Mouse (Mus musculus): Measurements from ENCODE around the gene Itgae. TPM values are rescaled to one million over a fixed set of nuclear protein-coding genes. Genes with fewer than 3 reads are reported as not detected.

The Itgae gene
- polyA plus RNA-seq, 1 experiment = 0.33 TPM

GRCm38 (mm10) chr11:73159957-73160810, 69.8 kb downstream of the Itgae start, which contains the start of gene P2rx5:
P2rx5 (plus strand) TSS chr11:73160421.
- Histone ChIP-seq H3K27me3 (ENCODE audit: control insufficient read depth, insufficient read depth, low read length) (no peaks in the 10 kb centered on the region; the same call in 1 of the 2 replicates), H3K27ac (ENCODE audit: insufficient read depth, low read length) (no peak within 1 kb of the TSS), H3K4me1 (ENCODE audit: control insufficient read depth, insufficient read depth, low read length) (no peaks in the 10 kb centered on the region), H3K4me3 (replicated peaks; ENCODE audit: insufficient read depth, low read depth, low read length) (peak within 1 kb of the TSS; percentile 50)
- TF ChIP-seq CTCF (IDR thresholded peaks at IDR 0.05; ENCODE audit: borderline replicate concordance, insufficient read depth, low read depth, low read length) (no peak), POLR2A (IDR thresholded peaks at IDR 0.05; ENCODE audit: borderline replicate concordance, insufficient read depth, low read length) (no peak)
- DNase-seq = peak; percentile 46 to 50
- WGBS = 5% methylated on average over 49 of the region's 49 CpGs

GRCm38 (mm10) chr11:73160811-73161200, 70.4 kb downstream of the Itgae start:
- TF ChIP-seq CTCF (IDR thresholded peaks at IDR 0.05; ENCODE audit: borderline replicate concordance, insufficient read depth, low read depth, low read length) (no peak), POLR2A (IDR thresholded peaks at IDR 0.05; ENCODE audit: borderline replicate concordance, insufficient read depth, low read length) (no peak)
- no peak overlapping the region for H3K27ac ChIP-seq (ENCODE audit: insufficient read depth, low read length)
- DNase-seq = no peak
- no peaks in the 10 kb centered on the region for H3K27me3 ChIP-seq (ENCODE audit: control insufficient read depth, insufficient read depth, low read length)
- peak overlapping the region; percentile 50 for H3K4me3 ChIP-seq (replicated peaks; ENCODE audit: insufficient read depth, low read depth, low read length)
- WGBS = 29% methylated on average over 6 of the region's 6 CpGs
- H3K4me1 ChIP-seq (ENCODE audit: control insufficient read depth, insufficient read depth, low read length) = no peaks in the 10 kb centered on the region

- DNase-seq = no peak
- Histone ChIP-seq H3K4me3 (replicated peaks; ENCODE audit: insufficient read depth, low read depth, low read length) (no peak overlapping the region), H3K27me3 (ENCODE audit: control insufficient read depth, insufficient read depth, low read length) (no peaks in the 10 kb centered on the region), H3K27ac (ENCODE audit: insufficient read depth, low read length) (no peak overlapping the region), H3K4me1 (ENCODE audit: control insufficient read depth, insufficient read depth, low read length) (no peaks in the 10 kb centered on the region)
- 91% methylated on average over 4 of the region's 4 CpGs for WGBS
- TF ChIP-seq POLR2A (IDR thresholded peaks at IDR 0.05; ENCODE audit: borderline replicate concordance, insufficient read depth, low read length) = no peak
- no peak for TF ChIP-seq CTCF (IDR thresholded peaks at IDR 0.05; ENCODE audit: borderline replicate concordance, insufficient read depth, low read depth, low read length)
Measured at GRCm38 (mm10) chr11:73161616-73162015, 71.2 kb downstream of the Itgae start.

- Histone ChIP-seq H3K4me1 (ENCODE audit: control insufficient read depth, insufficient read depth, low read length) (no peaks in the 10 kb centered on the region), H3K4me3 (replicated peaks; ENCODE audit: insufficient read depth, low read depth, low read length) (no peak overlapping the region), H3K27me3 (ENCODE audit: control insufficient read depth, insufficient read depth, low read length) (no peaks in the 10 kb centered on the region), H3K27ac (ENCODE audit: insufficient read depth, low read length) (no peak overlapping the region)
- DNase-seq = no peak
- 83% methylated on average over 5 of the region's 5 CpGs for WGBS
- TF ChIP-seq CTCF (IDR thresholded peaks at IDR 0.05; ENCODE audit: borderline replicate concordance, insufficient read depth, low read depth, low read length) (no peak), POLR2A (IDR thresholded peaks at IDR 0.05; ENCODE audit: borderline replicate concordance, insufficient read depth, low read length) (no peak)
Measured at GRCm38 (mm10) chr11:73162284-73162683, 71.9 kb downstream of the Itgae start.

GRCm38 (mm10) chr11:73168071-73168470, 77.7 kb downstream of the Itgae start:
- Histone ChIP-seq H3K27me3 (ENCODE audit: control insufficient read depth, insufficient read depth, low read length) (no peaks in the 10 kb centered on the region), H3K27ac (ENCODE audit: insufficient read depth, low read length) (no peak overlapping the region), H3K4me1 (ENCODE audit: control insufficient read depth, insufficient read depth, low read length) (peaks cover 12% of the 10 kb centered on the region), H3K4me3 (replicated peaks; ENCODE audit: insufficient read depth, low read depth, low read length) (no peak overlapping the region)
- 86% methylated on average over 8 of the region's 8 CpGs for WGBS
- TF ChIP-seq CTCF (IDR thresholded peaks at IDR 0.05; ENCODE audit: borderline replicate concordance, insufficient read depth, low read depth, low read length) = no peak
- no peak for DNase-seq

GRCm38 (mm10) chr11:73168576-73168975, 78.2 kb downstream of the Itgae start:
- no peak for DNase-seq
- Histone ChIP-seq H3K27me3 (ENCODE audit: control insufficient read depth, insufficient read depth, low read length) (no peaks in the 10 kb centered on the region), H3K27ac (ENCODE audit: insufficient read depth, low read length) (no peak overlapping the region), H3K4me1 (ENCODE audit: control insufficient read depth, insufficient read depth, low read length) (peaks cover 12% of the 10 kb centered on the region), H3K4me3 (replicated peaks; ENCODE audit: insufficient read depth, low read depth, low read length) (no peak overlapping the region)
- TF ChIP-seq POLR2A (IDR thresholded peaks at IDR 0.05; ENCODE audit: borderline replicate concordance, insufficient read depth, low read length) (no peak), CTCF (IDR thresholded peaks at IDR 0.05; ENCODE audit: borderline replicate concordance, insufficient read depth, low read depth, low read length) (no peak)
- WGBS = 82% methylated on average over 6 of the region's 6 CpGs

- Histone ChIP-seq H3K27me3 (ENCODE audit: control insufficient read depth, insufficient read depth, low read length) (no peaks in the 10 kb centered on the region), H3K4me3 (replicated peaks; ENCODE audit: insufficient read depth, low read depth, low read length) (no peak overlapping the region), H3K4me1 (ENCODE audit: control insufficient read depth, insufficient read depth, low read length) (peaks cover 12% of the 10 kb centered on the region), H3K27ac (ENCODE audit: insufficient read depth, low read length) (no peak overlapping the region)
- TF ChIP-seq CTCF (IDR thresholded peaks at IDR 0.05; ENCODE audit: borderline replicate concordance, insufficient read depth, low read depth, low read length) (peak; percentile 59), POLR2A (IDR thresholded peaks at IDR 0.05; ENCODE audit: borderline replicate concordance, insufficient read depth, low read length) (no peak)
- WGBS = 46% methylated on average over 4 of the region's 4 CpGs
- peak; percentile 41 to 60 for DNase-seq
Measured at GRCm38 (mm10) chr11:73169231-73169630, 78.8 kb downstream of the Itgae start.

GRCm38 (mm10) chr11:73172186-73172585, 81.8 kb downstream of the Itgae start:
- WGBS = 35% methylated on average over 5 of the region's 5 CpGs
- no peak for DNase-seq
- no peak overlapping the region for H3K27ac ChIP-seq (ENCODE audit: insufficient read depth, low read length)
- no peak overlapping the region for H3K4me3 ChIP-seq (replicated peaks; ENCODE audit: insufficient read depth, low read depth, low read length)
- no peaks in the 10 kb centered on the region for H3K27me3 ChIP-seq (ENCODE audit: control insufficient read depth, insufficient read depth, low read length)
- no peak for TF ChIP-seq CTCF (IDR thresholded peaks at IDR 0.05; ENCODE audit: borderline replicate concordance, insufficient read depth, low read depth, low read length)
- peaks cover 16% of the 10 kb centered on the region for H3K4me1 ChIP-seq (ENCODE audit: control insufficient read depth, insufficient read depth, low read length)

Measured in cerebellum, adult 2 months (tissue).